Mouse (Mus musculus) embryonic facial prominence, embryonic 14.5 days (tissue): ENCODE data around the gene Nrl. TPM values are rescaled to one million over a fixed set of nuclear protein-coding genes. Genes with fewer than 3 reads are reported as not detected.

Experiments used
- ATAC-seq: fragments of 200-750 bp; cut with Nextera tagmentation; 2 replicates; pipeline ENCODE4 v1.8.0; 2017; ENCODE audit warnings: low read depth, moderate number of reproducible peaks, moderate TSS enrichment
- DNase-seq: peaks from one replicate; pipeline ENCODE4 v3.0.0-alpha.2; 2015; ENCODE audit warnings: low spot score
- H3K27ac ChIP-seq: fragments of 300-500 bp; sonication (generic); replicated peaks from 2 replicates; pipeline ENCODE4 v1.5.1; 2014; ENCODE audit warnings: low read depth, mild to moderate bottlenecking, low read length, moderate library complexity
- H3K27me3 ChIP-seq: fragments of 300-500 bp; sonication (generic); replicated peaks from 2 replicates; pipeline ENCODE4 v1.6.1; 2014; ENCODE audit warnings: low read length; ENCODE audit not compliant: control insufficient read depth, insufficient read depth
- H3K36me3 ChIP-seq: fragments of 300-500 bp; sonication (generic); 2 replicates; pipeline ENCODE4 v1.6.1; 2014; ENCODE audit warnings: low read length, mixed read lengths; ENCODE audit not compliant: control insufficient read depth, insufficient read depth
- H3K4me1 ChIP-seq: fragments of 300-500 bp; sonication (generic); 2 replicates; pipeline ENCODE4 v1.6.1; 2014; ENCODE audit warnings: antibody characterized with exemption, low read length; ENCODE audit not compliant: control insufficient read depth, insufficient read depth
- H3K4me2 ChIP-seq: fragments of 300-500 bp; sonication (generic); 2 replicates; pipeline ENCODE4 v1.6.1; 2014; ENCODE audit warnings: low read depth, mild to moderate bottlenecking, low read length, moderate library complexity, mixed read lengths
- H3K4me3 ChIP-seq: fragments of 300-500 bp; sonication (generic); 2 replicates; pipeline ENCODE4 v1.5.1; 2014; ENCODE audit warnings: low read depth, mild to moderate bottlenecking, low read length
- H3K9ac ChIP-seq: fragments of 300-500 bp; sonication (generic); 2 replicates; pipeline ENCODE4 v1.6.1; 2014; ENCODE audit warnings: low read depth, mild to moderate bottlenecking, low read length, moderate library complexity, mixed read lengths
- H3K9me3 ChIP-seq: fragments of 300-500 bp; sonication (generic); 2 replicates; pipeline ENCODE4 v1.6.1; 2016; ENCODE audit warnings: low read length; ENCODE audit not compliant: control insufficient read depth
- WGBS: fragments of 180-500 bp; shearing (Covaris S2); extraction: QIAGEN DNeasy Blood & Tissue Kit; methylation state at CpG from one replicate; pipeline ENCODE4 v1.1.7; 2014; 5-methylcytosine and 5-hydroxymethylcytosine counted together
- polyA plus RNA-seq: library from polyadenylated mRNA; unstranded; fragments of >200 nt; fragmentation: Nextera tagmentation; extraction: Ambion mirVana; gene quantifications from 2 replicates; pipeline ENCODE4 v1.2.1, GENCODE M21; 2014

Nrl gene
- polyA plus RNA-seq, 1 experiment from 2014 or later: not detected

GRCm38 (mm10) chr14:55497449-55497821 is 27.3 kb downstream of the Nrl start:
- H3K9ac ChIP-seq: peak overlapping the region; percentile 43; the same call in 1 of the 2 replicates
- DNase-seq (peak; percentile 80), ATAC-seq (peak; percentile 58; the same call in 1 of the 2 replicates)
- H3K27ac ChIP-seq: no peak overlapping the region
- no peak overlapping the region for H3K4me3 ChIP-seq
- H3K27me3 ChIP-seq: no peaks in the 10 kb centered on the region
- WGBS: 25% methylated on average over 6 of the region's 6 CpGs
- no peaks in the 10 kb centered on the region for H3K4me1 ChIP-seq
- H3K9me3 ChIP-seq: no peaks in the 10 kb centered on the region
- no peak overlapping the region for H3K4me2 ChIP-seq
- no peaks in the 10 kb centered on the region for H3K36me3 ChIP-seq

- Histone ChIP-seq H3K4me1 (no peaks in the 10 kb centered on the region), H3K36me3 (no peaks in the 10 kb centered on the region), H3K9ac (no peak overlapping the region), H3K9me3 (no peaks in the 10 kb centered on the region), H3K27ac (no peak overlapping the region), H3K4me3 (no peak overlapping the region), H3K27me3 (no peaks in the 10 kb centered on the region), H3K4me2 (no peak overlapping the region)
- peak; percentile 23; the same call in 1 of the 2 replicates for ATAC-seq
- DNase-seq: no peak
- 68% methylated on average over 15 of the region's 16 CpGs for WGBS
These were observed 27.9 kb downstream of the Nrl start for GRCm38 (mm10) chr14:55496761-55497448.

GRCm38 (mm10) chr14:55495509-55496240 is 29.1 kb downstream of the Nrl start:
- Histone ChIP-seq H3K27ac (no peak overlapping the region), H3K27me3 (no peaks in the 10 kb centered on the region), H3K4me1 (0 out of 2 replicates have a peak, but pooled peaks cover 3% of the 10 kb centered on the region), H3K4me2 (no peak overlapping the region), H3K9ac (no peak overlapping the region), H3K4me3 (no peak overlapping the region), H3K36me3 (no peaks in the 10 kb centered on the region), H3K9me3 (no peaks in the 10 kb centered on the region)
- no peak for ATAC-seq
- no peak for DNase-seq
- 70% methylated on average over 17 of the region's 20 CpGs for WGBS

- no peak overlapping the region for H3K9ac ChIP-seq
- DNase-seq (no peak), ATAC-seq (no peak)
- no peak overlapping the region for H3K4me2 ChIP-seq
- no peaks in the 10 kb centered on the region for H3K9me3 ChIP-seq
- H3K27me3 ChIP-seq: no peaks in the 10 kb centered on the region
- 20% methylated on average over 3 of the region's 3 CpGs for WGBS
- H3K4me3 ChIP-seq: no peak overlapping the region
- H3K4me1 ChIP-seq: 0 out of 2 replicates have a peak, but pooled peaks cover 3% of the 10 kb centered on the region
- no peak overlapping the region for H3K27ac ChIP-seq
- no peaks in the 10 kb centered on the region for H3K36me3 ChIP-seq
These were observed 32.7 kb downstream of the Nrl start for GRCm38 (mm10) chr14:55492103-55492502.

- H3K4me2 ChIP-seq: peak overlapping the region; percentile 89
- ATAC-seq (peak; percentile 66), DNase-seq (peak; percentile 70)
- H3K9me3 ChIP-seq: no peaks in the 10 kb centered on the region
- 2% methylated on average over 18 of the region's 30 CpGs for WGBS
- 0 out of 2 replicates have a peak, but pooled peaks cover 3% of the 10 kb centered on the region for H3K4me1 ChIP-seq
- H3K4me3 ChIP-seq: peak overlapping the region; percentile 70
- peak overlapping the region; percentile 66 for H3K27ac ChIP-seq
- H3K36me3 ChIP-seq: no peaks in the 10 kb centered on the region
- H3K9ac ChIP-seq: peak overlapping the region; percentile 72
- no peaks in the 10 kb centered on the region for H3K27me3 ChIP-seq
These were observed 33.4 kb downstream of the Nrl start for GRCm38 (mm10) chr14:55491291-55491833.

GRCm38 (mm10) chr14:55490361-55491201 is 34.2 kb downstream of the Nrl start, which contains the start of gene Carmil3:
Gene Carmil3 (plus strand): TSS chr14:55490651.
- H3K27ac ChIP-seq: peak within 1 kb of the TSS; percentile 66
- under 1% methylated on average over 43 of the region's 68 CpGs for WGBS
- H3K4me1 ChIP-seq: 0 out of 2 replicates have a peak, but pooled peaks cover 3% of the 10 kb centered on the region
- no peaks in the 10 kb centered on the region for H3K27me3 ChIP-seq
- H3K36me3 ChIP-seq: no peaks in the 10 kb centered on the region
- H3K9me3 ChIP-seq: no peaks in the 10 kb centered on the region
- DNase-seq (peak; percentile 94), ATAC-seq (peak; percentile 91)
- H3K9ac ChIP-seq: peak within 1 kb of the TSS; percentile 72
- H3K4me3 ChIP-seq: peak within 1 kb of the TSS; percentile 70
- H3K4me2 ChIP-seq: peak within 1 kb of the TSS; percentile 89

- 0 out of 2 replicates have a peak, but pooled peaks cover 3% of the 10 kb centered on the region for H3K4me1 ChIP-seq
- H3K27me3 ChIP-seq: no peaks in the 10 kb centered on the region
- no peaks in the 10 kb centered on the region for H3K9me3 ChIP-seq
- no peak overlapping the region for H3K27ac ChIP-seq
- H3K4me3 ChIP-seq: no peak overlapping the region
- no peak for ATAC-seq
- no peak overlapping the region for H3K9ac ChIP-seq
- DNase-seq: no peak
- H3K4me2 ChIP-seq: no peak overlapping the region
- H3K36me3 ChIP-seq: peaks cover 9% of the 10 kb centered on the region; the same call in 1 of the 2 replicates
- 85% methylated on average over 8 of the region's 8 CpGs for WGBS
These were observed 37.9 kb downstream of the Nrl start for GRCm38 (mm10) chr14:55486836-55487235.
